Mouse (Mus musculus): ENCODE data around the gene Upb1.

GRCm38 (mm10) chr10:75429004-75429380 lies 28.1 kb downstream of the Upb1 start:
- no peak for TF ChIP-seq ZC3H11A (IDR thresholded peaks at IDR 0.05; ENCODE audit: low read depth, low read length)
- TF ChIP-seq CHD2 (IDR thresholded peaks at IDR 0.05; ENCODE audit: low read length), result no peak
- no peak for TF ChIP-seq CTCF (conservative IDR thresholded peaks at IDR 0.05 in 1 of 2, IDR thresholded peaks at IDR 0.05 in 1 of 2; ENCODE audit: low read depth in 2 of 2, low read length in 2 of 2)
- no peak for TF ChIP-seq JUND (conservative IDR thresholded peaks at IDR 0.05; ENCODE audit: low read depth, low read length)
- TF ChIP-seq GABPA (IDR thresholded peaks at IDR 0.05; ENCODE audit: insufficient replicate concordance, low read depth, low read length), result no peak
- no peak for TF ChIP-seq UBTF (IDR thresholded peaks at IDR 0.05; ENCODE audit: low read depth, low read length)

Data from CH12.LX (cell line).